Mouse (Mus musculus): Measurements from ENCODE around the gene Ugt2b34.
"Not testable (repeated sequence)": the region's sequence is repeated elsewhere in the genome, so short reads cannot be mapped to it uniquely, and the experiment has no call there.

Ugt2b34 gene

GRCm38 (mm10) chr5:86906758-86907157, at the start of gene Ugt2b34:
Ugt2b34 (minus strand) TSS chr5:86906937.
- POLR2A ChIA-PET, result interaction anchor here in 1 of 4 experiments (0.9 kb wide), 1 partner anchor 44 kb away, joined by 3 read pairs; no protein-coding TSS in a partner anchor
- CTCF ChIA-PET, result no interaction called here

GRCm38 (mm10) chr5:86942111-86942510, 35.4 kb upstream of the Ugt2b34 start:
- CTCF ChIA-PET, result no interaction called here
- POLR2A ChIA-PET, result interaction anchor here in 1 of 4 experiments (0.6 kb wide), 1 partner anchor 229 kb away, joined by 3 read pairs; no protein-coding TSS in a partner anchor

GRCm38 (mm10) chr5:86926426-86926825, 19.7 kb upstream of the Ugt2b34 start, which contains the start of gene Ugt2b1:
Ugt2b1 (minus strand) TSS chr5:86926530.
- POLR2A ChIA-PET, result no interaction called here

GRCm38 (mm10) chr5:86920661-86921233, 14.0 kb upstream of the Ugt2b34 start:
- CTCF ChIA-PET, result no interaction called here

More at GRCm38 (mm10) chr5:86926426-86926825, 19.7 kb upstream of the Ugt2b34 start, which contains the start of gene Ugt2b1:
- CTCF ChIA-PET, result no interaction called here

GRCm38 (mm10) chr5:86911357-86912099, 4.8 kb upstream of the Ugt2b34 start:
- CTCF ChIA-PET, result no interaction called here
- POLR2A ChIA-PET, result no interaction called here

More at GRCm38 (mm10) chr5:86920661-86921233, 14.0 kb upstream of the Ugt2b34 start:
- POLR2A ChIA-PET, result no interaction called here

GRCm38 (mm10) chr5:86910770-86911169, 4.0 kb upstream of the Ugt2b34 start:
- ChIA-PET POLR2A (no interaction called here), CTCF (no interaction called here)

GRCm38 (mm10) chr5:86889933-86890332, 16.8 kb downstream of the Ugt2b34 start:
- ChIA-PET POLR2A (interaction anchor here in 1 of 4 experiments (0.6 kb wide), 1 partner anchor 716 kb away, joined by 6 read pairs; no protein-coding TSS in a partner anchor), CTCF (no interaction called here)

- POLR2A ChIA-PET, result no interaction called here
- CTCF ChIA-PET, result no interaction called here
Measured at GRCm38 (mm10) chr5:86888420-86888819, 18.3 kb downstream of the Ugt2b34 start.

- POLR2A ChIA-PET, result no interaction called here
- CTCF ChIA-PET, result no interaction called here
Measured at GRCm38 (mm10) chr5:86887081-86887480, 19.7 kb downstream of the Ugt2b34 start.

- ChIA-PET CTCF (no interaction called here), POLR2A (no interaction called here)
Measured at GRCm38 (mm10) chr5:86886620-86887019, 20.1 kb downstream of the Ugt2b34 start.

GRCm38 (mm10) chr5:86871877-86872276, 34.9 kb downstream of the Ugt2b34 start:
- CTCF ChIA-PET, result interaction anchor here in 1 of 4 experiments (0.7 kb wide), 1 partner anchor 19 kb away, joined by 3 read pairs; no protein-coding TSS in a partner anchor
- POLR2A ChIA-PET, result interaction anchor here in 1 of 4 experiments (1.0 to 1.4 kb wide), 2 partner anchors 12 to 14 kb away, joined by 3 read pairs; no protein-coding TSS in a partner anchor

GRCm38 (mm10) chr5:86858336-86858735, 48.4 kb downstream of the Ugt2b34 start:
- CTCF ChIA-PET, result no interaction called here
- POLR2A ChIA-PET, result interaction anchor here in 1 of 4 experiments (0.7 to 1.6 kb wide), 4 partner anchors 14 to 686 kb away, joined by 3 to 5 read pairs (median 4); partner anchors contain the start of gene Uba6

GRCm38 (mm10) chr5:86857682-86858081, 49.1 kb downstream of the Ugt2b34 start:
- POLR2A ChIA-PET, result interaction anchor here in 1 of 4 experiments (0.6 to 1.6 kb wide), 4 partner anchors 14 to 685 kb away, joined by 3 to 5 read pairs (median 4); partner anchors contain the start of gene Uba6
- CTCF ChIA-PET, result no interaction called here

- POLR2A ChIA-PET, result interaction anchor here in 1 of 4 experiments (1.0 kb wide), 1 partner anchor 684 kb away, joined by 5 read pairs; the partner anchor contains the start of gene Uba6
- CTCF ChIA-PET, result not testable (repeated sequence)
Measured at GRCm38 (mm10) chr5:86856505-86856904, 50.2 kb downstream of the Ugt2b34 start.

- ChIA-PET POLR2A (interaction anchor here in 3 of 4 experiments (0.6 to 1.0 kb wide), 3 partner anchors 47 to 679 kb away, joined by 3 to 5 read pairs (median 3); partner anchors contain the start of genes Uba6 (in 1 of the 3) and Ythdc1 (in 1 of the 3)), CTCF (interaction anchor here in 1 of 4 experiments (1.2 kb wide), 1 partner anchor 291 kb away, joined by 5 read pairs; no protein-coding TSS in a partner anchor)
Measured at GRCm38 (mm10) chr5:86851658-86852057, 55.1 kb downstream of the Ugt2b34 start.

- POLR2A ChIA-PET, result no interaction called here
- CTCF ChIA-PET, result interaction anchor here in 1 of 4 experiments (1.1 kb wide), 1 partner anchor 293 kb away, joined by 3 read pairs; no protein-coding TSS in a partner anchor
Measured at GRCm38 (mm10) chr5:86850104-86850503, 56.6 kb downstream of the Ugt2b34 start.

- CTCF ChIA-PET, POLR2A ChIA-PET: not testable (repeated sequence)
Measured at GRCm38 (mm10) chr5:86841261-86841660, 65.5 kb downstream of the Ugt2b34 start.

GRCm38 (mm10) chr5:86840207-86840606, 66.5 kb downstream of the Ugt2b34 start:
- CTCF ChIA-PET, result no interaction called here
- POLR2A ChIA-PET, result interaction anchor here in 1 of 4 experiments (0.9 to 6.9 kb wide), 2 partner anchors 20 to 25 kb away, joined by 3 to 25 read pairs; no protein-coding TSS in a partner anchor
